Mouse (Mus musculus) heart, embryonic 16.5 days (tissue): Measurements from ENCODE around the gene Cish. TPM values are rescaled to one million over a fixed set of nuclear protein-coding genes. Genes with fewer than 3 reads are reported as not detected.

Experiments used
- ATAC-seq: fragments of 200-750 bp; cut with Nextera tagmentation; replicated peaks from 2 replicates; pipeline ENCODE4 v1.8.0; 2017; ENCODE audit warnings: moderate number of reproducible peaks; ENCODE audit not compliant: insufficient read depth, low FRiP score; ENCODE audit errors: extremely low read depth
- H3K27ac ChIP-seq: fragments of 300-500 bp; sonication (generic); 2 replicates; pipeline ENCODE4 v1.5.1; 2014; ENCODE audit warnings: mild to moderate bottlenecking, low read length, control low read depth, moderate library complexity
- H3K27me3 ChIP-seq: fragments of 300-500 bp; sonication (generic); 2 replicates; pipeline ENCODE4 v1.6.1; 2014; ENCODE audit warnings: low read length, mixed read lengths; ENCODE audit not compliant: control insufficient read depth, insufficient read depth
- H3K36me3 ChIP-seq: fragments of 300-500 bp; sonication (generic); 2 replicates; pipeline ENCODE4 v1.6.1; 2014; ENCODE audit not compliant: control insufficient read depth, insufficient read depth
- H3K4me1 ChIP-seq: fragments of 300-500 bp; sonication (generic); 2 replicates; pipeline ENCODE4 v1.6.1; 2014; ENCODE audit warnings: low read length, mixed read lengths; ENCODE audit not compliant: control insufficient read depth, insufficient read depth
- H3K4me2 ChIP-seq: fragments of 300-500 bp; sonication (generic); 2 replicates; pipeline ENCODE4 v1.6.1; 2014; ENCODE audit warnings: low read depth, mild to moderate bottlenecking, control low read depth, low read length
- H3K4me3 ChIP-seq: fragments of 300-500 bp; sonication (generic); 2 replicates; pipeline ENCODE4 v1.5.1; 2014; ENCODE audit warnings: mild to moderate bottlenecking, control low read depth, low read length
- H3K9ac ChIP-seq: fragments of 300-500 bp; sonication (generic); 2 replicates; pipeline ENCODE4 v1.6.1; 2014; ENCODE audit warnings: low read length, control low read depth
- H3K9me3 ChIP-seq: fragments of 300-500 bp; sonication (generic); replicated peaks from 2 replicates; pipeline ENCODE4 v1.6.1; 2016; ENCODE audit warnings: low read length; ENCODE audit not compliant: control insufficient read depth
- WGBS: fragments of 180-500 bp; shearing (Covaris S2); extraction: QIAGEN DNeasy Blood & Tissue Kit; methylation state at CpG from one replicate; pipeline ENCODE4 v1.1.7; 2014; 5-methylcytosine and 5-hydroxymethylcytosine counted together
- polyA plus RNA-seq: library from polyadenylated mRNA; unstranded; fragments of >200 nt; fragmentation: Nextera tagmentation; extraction: Ambion mirVana; gene quantifications from 2 replicates; pipeline ENCODE4 v1.2.1, GENCODE M21; 2015

The Cish gene
- polyA plus RNA-seq, 1 experiment from 2014 or later: 44.4 TPM

GRCm38 (mm10) chr9:107271177-107271938 is 24.5 kb upstream of the Cish start:
- 68% methylated on average over 7 of the region's 7 CpGs for WGBS
- no peak for ATAC-seq
- no peak overlapping the region for H3K27ac ChIP-seq
- no peak overlapping the region for H3K4me3 ChIP-seq
- no peak overlapping the region for H3K4me2 ChIP-seq
- peaks cover 4% of the 10 kb centered on the region; the same call in 1 of the 2 replicates for H3K4me1 ChIP-seq
- no peaks in the 10 kb centered on the region for H3K36me3 ChIP-seq
- H3K27me3 ChIP-seq: no peaks in the 10 kb centered on the region
- H3K9me3 ChIP-seq: no peaks in the 10 kb centered on the region
- no peak overlapping the region for H3K9ac ChIP-seq

- no peak overlapping the region for H3K9ac ChIP-seq
- no peaks in the 10 kb centered on the region for H3K36me3 ChIP-seq
- H3K9me3 ChIP-seq: no peaks in the 10 kb centered on the region
- H3K4me1 ChIP-seq: peaks cover 4% of the 10 kb centered on the region; the same call in 1 of the 2 replicates
- no peak overlapping the region for H3K4me3 ChIP-seq
- peak; percentile 50; the same call in 1 of the 2 replicates for ATAC-seq
- H3K27ac ChIP-seq: no peak overlapping the region
- WGBS: 24% methylated on average over 4 of the region's 4 CpGs
- H3K4me2 ChIP-seq: no peak overlapping the region
- H3K27me3 ChIP-seq: no peaks in the 10 kb centered on the region
Observed at GRCm38 (mm10) chr9:107272284-107272683, 23.5 kb upstream of the Cish start.

- Histone ChIP-seq H3K27me3 (no peaks in the 10 kb centered on the region), H3K9me3 (no peaks in the 10 kb centered on the region), H3K4me3 (no peak overlapping the region), H3K36me3 (no peaks in the 10 kb centered on the region), H3K4me1 (peaks cover 4% of the 10 kb centered on the region; the same call in 1 of the 2 replicates), H3K27ac (no peak overlapping the region), H3K4me2 (no peak overlapping the region), H3K9ac (no peak overlapping the region)
- no peak for ATAC-seq
- 63% methylated on average over 10 of the region's 10 CpGs for WGBS
Observed at GRCm38 (mm10) chr9:107273184-107273583, 22.6 kb upstream of the Cish start.

GRCm38 (mm10) chr9:107274751-107275150 is 21.1 kb upstream of the Cish start:
- Histone ChIP-seq H3K27me3 (no peaks in the 10 kb centered on the region), H3K9me3 (no peaks in the 10 kb centered on the region), H3K4me1 (peaks cover 16% of the 10 kb centered on the region), H3K27ac (no peak overlapping the region), H3K4me3 (no peak overlapping the region), H3K4me2 (no peak overlapping the region), H3K9ac (no peak overlapping the region), H3K36me3 (no peaks in the 10 kb centered on the region)
- 83% methylated on average over 6 of the region's 6 CpGs for WGBS
- no peak for ATAC-seq

- H3K4me1 ChIP-seq: peaks cover 24% of the 10 kb centered on the region
- H3K4me3 ChIP-seq: no peak overlapping the region
- ATAC-seq: no peak
- no peak overlapping the region for H3K27ac ChIP-seq
- no peak overlapping the region for H3K4me2 ChIP-seq
- H3K9me3 ChIP-seq: no peaks in the 10 kb centered on the region
- H3K9ac ChIP-seq: no peak overlapping the region
- WGBS: 73% methylated on average over 5 of the region's 5 CpGs
- H3K36me3 ChIP-seq: no peaks in the 10 kb centered on the region
- H3K27me3 ChIP-seq: no peaks in the 10 kb centered on the region
Observed at GRCm38 (mm10) chr9:107275710-107276109, 20.1 kb upstream of the Cish start.

- no peak overlapping the region for H3K4me3 ChIP-seq
- ATAC-seq: no peak
- WGBS: 82% methylated on average over 7 of the region's 7 CpGs
- no peak overlapping the region for H3K9ac ChIP-seq
- H3K36me3 ChIP-seq: no peaks in the 10 kb centered on the region
- no peak overlapping the region for H3K27ac ChIP-seq
- H3K9me3 ChIP-seq: no peaks in the 10 kb centered on the region
- no peaks in the 10 kb centered on the region for H3K27me3 ChIP-seq
- no peak overlapping the region for H3K4me2 ChIP-seq
- peaks cover 20% of the 10 kb centered on the region for H3K4me1 ChIP-seq
Observed at GRCm38 (mm10) chr9:107277603-107278002, 18.2 kb upstream of the Cish start.

- no peak overlapping the region for H3K9ac ChIP-seq
- no peaks in the 10 kb centered on the region for H3K9me3 ChIP-seq
- no peak for ATAC-seq
- H3K4me3 ChIP-seq: no peak overlapping the region
- H3K36me3 ChIP-seq: no peaks in the 10 kb centered on the region
- H3K4me2 ChIP-seq: no peak overlapping the region
- 57% methylated on average over 4 of the region's 4 CpGs for whole genome bisulfite sequencing
- H3K27ac ChIP-seq: no peak overlapping the region
- peaks cover 20% of the 10 kb centered on the region for H3K4me1 ChIP-seq
- H3K27me3 ChIP-seq: no peaks in the 10 kb centered on the region
Observed at GRCm38 (mm10) chr9:107278126-107278525, 17.7 kb upstream of the Cish start.

GRCm38 (mm10) chr9:107278527-107279377 is 17.1 kb upstream of the Cish start:
- Histone ChIP-seq H3K4me2 (no peak overlapping the region), H3K27ac (no peak overlapping the region; the same call in 1 of the 2 replicates), H3K4me3 (no peak overlapping the region), H3K9me3 (no peaks in the 10 kb centered on the region), H3K36me3 (no peaks in the 10 kb centered on the region), H3K27me3 (no peaks in the 10 kb centered on the region), H3K9ac (no peak overlapping the region), H3K4me1 (peaks cover 20% of the 10 kb centered on the region)
- 45% methylated on average over 8 of the region's 8 CpGs for WGBS
- peak; percentile 50; the same call in 1 of the 2 replicates for ATAC-seq
